Mouse (Mus musculus): Measurements from ENCODE around the gene Abhd11.

GRCm38 (mm10) chr5:135002151-135002550 lies 6.8 kb upstream of the Abhd11 start:
- TF ChIP-seq POLR2A (IDR thresholded peaks at IDR 0.05; ENCODE audit: borderline replicate concordance, extremely low read depth, low read depth, low read length) = peak; percentile 29; the same call in 1 of the 2 replicates
- no peak for TF ChIP-seq CTCF (IDR thresholded peaks at IDR 0.05; ENCODE audit: insufficient read depth, low read length)

Measured in lung, adult 2 months (tissue).